Mouse (Mus musculus) liver, adult 2 months (tissue): ENCODE measurements around the gene Kif17. TPM values are rescaled to one million over a fixed set of nuclear protein-coding genes. Genes with fewer than 3 reads are reported as not detected.

Experiments used
- DNase-seq: peaks from one replicate; pipeline ENCODE4 v3.0.0-alpha.2; 2011; ENCODE audit warnings: low read depth, low spot score; ENCODE audit errors: extremely low read depth
- H3K27ac ChIP-seq: fragments of 200-500 bp; replicated peaks from 2 replicates; pipeline ENCODE4 v1.5.1; 2012; ENCODE audit warnings: low read depth, mild to moderate bottlenecking, control low read depth, inconsistent platforms, low read length; ENCODE audit not compliant: insufficient read depth
- H3K27me3 ChIP-seq: fragments of 200-500 bp; 2 replicates; pipeline ENCODE4 v1.6.1; 2012; ENCODE audit warnings: mild to moderate bottlenecking, moderate library complexity, low read length, inconsistent platforms; ENCODE audit not compliant: control insufficient read depth, insufficient read depth
- H3K36me3 ChIP-seq: fragments of 200-500 bp; 2 replicates; pipeline ENCODE4 v1.6.1; 2012; ENCODE audit warnings: low read length, inconsistent platforms; ENCODE audit not compliant: control insufficient read depth, insufficient read depth
- H3K4me1 ChIP-seq: fragments of 200-500 bp; 2 replicates; pipeline ENCODE4 v1.6.1; 2011; ENCODE audit warnings: low read length; ENCODE audit not compliant: control insufficient read depth, insufficient read depth
- H3K4me3 ChIP-seq: fragments of 200-500 bp; 2 replicates; pipeline ENCODE4 v1.5.1; 2011; ENCODE audit warnings: low read depth, mild to moderate bottlenecking, control low read depth, low read length, moderate library complexity; ENCODE audit not compliant: insufficient read depth
- H3K79me2 ChIP-seq: fragments of 200-500 bp; 2 replicates; pipeline ENCODE4 v1.6.1; 2012; ENCODE audit warnings: inconsistent platforms, mild to moderate bottlenecking, low read length, moderate library complexity; ENCODE audit not compliant: control insufficient read depth, insufficient read depth
- H3K9ac ChIP-seq: fragments of 200-500 bp; 2 replicates; pipeline ENCODE4 v1.6.1; 2012; ENCODE audit warnings: low read depth, mild to moderate bottlenecking, control low read depth, inconsistent platforms, low read length
- CTCF ChIP-seq: fragments of 200-500 bp; IDR thresholded peaks from 2 replicates; pipeline ENCODE4 v1.5.1; 2011; ENCODE audit warnings: low read depth, low read length, control low read depth
- POLR2A ChIP-seq: fragments of 200-500 bp; IDR thresholded peaks from 2 replicates; pipeline ENCODE4 v1.6.1; 2011; ENCODE audit warnings: low read length, control low read depth; ENCODE audit not compliant: insufficient read depth; ENCODE audit errors: extremely low read depth
- whole genome bisulfite sequencing: fragments of 180-500 bp; shearing (Covaris S2); methylation state at CpG from one replicate; pipeline ENCODE4 v1.1.7; 2018; 5-methylcytosine and 5-hydroxymethylcytosine counted together
- polyA plus RNA-seq: library from polyadenylated mRNA; depleted of rRNA; stranded (reverse); fragments of >200 nt; gene quantifications from 2 replicates; pipeline ENCODE4 v1.2.3, GENCODE M21; 2012
- total RNA-seq: library from RNA; depleted of rRNA; stranded (reverse); fragments of >200 nt; gene quantifications from 2 replicates; pipeline ENCODE4 v1.2.3, GENCODE M21; 2014

Gene Kif17
- total and polyA plus RNA-seq, 2 experiments: under 0.01 to 0.06 TPM

DNA sequence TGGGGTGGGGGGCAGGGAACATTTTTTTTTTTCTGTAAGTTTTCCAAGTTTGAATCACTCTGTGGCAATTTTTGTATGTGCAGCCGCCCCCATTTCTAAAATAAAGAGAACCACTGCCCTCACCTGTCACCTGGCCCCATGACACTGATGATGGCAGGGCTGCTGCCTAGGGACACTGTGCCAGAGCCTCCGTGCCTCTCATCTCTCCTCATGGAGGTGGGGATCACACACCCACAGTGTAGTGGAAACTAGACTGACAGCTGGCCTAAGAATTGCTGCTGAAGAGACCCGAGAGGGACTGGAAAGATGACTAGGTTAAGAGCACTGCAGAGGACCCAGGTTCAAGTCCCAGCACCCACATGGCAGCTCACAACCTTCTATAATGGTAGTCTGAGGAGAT lies 61.9 kb downstream of the Kif17 start:
- Histone ChIP-seq H3K36me3 (peaks cover 14% of the 10 kb centered on the region), H3K27me3 (no peaks in the 10 kb centered on the region), H3K4me1 (no peaks in the 10 kb centered on the region), H3K4me3 (no peak overlapping the region), H3K79me2 (peaks cover 1% of the 10 kb centered on the region; the same call in 1 of the 2 replicates), H3K27ac (no peak overlapping the region), H3K9ac (no peak overlapping the region)
- TF ChIP-seq POLR2A (no peak), CTCF (no peak)
- whole genome bisulfite sequencing: 80% methylated on average over 3 of the region's 3 CpGs
- DNase-seq: no peak

GRCm38 (mm10) chr4:138313021-138313420 lies 62.8 kb downstream of the Kif17 start:
- Histone ChIP-seq H3K4me3 (no peak overlapping the region), H3K36me3 (peaks cover 16% of the 10 kb centered on the region), H3K79me2 (peaks cover 2% of the 10 kb centered on the region; the same call in 1 of the 2 replicates), H3K4me1 (no peaks in the 10 kb centered on the region), H3K9ac (no peak overlapping the region), H3K27me3 (no peaks in the 10 kb centered on the region), H3K27ac (no peak overlapping the region)
- WGBS: 87% methylated on average over 11 of the region's 11 CpGs
- no peak for DNase-seq
- no peak for TF ChIP-seq CTCF

GRCm38 (mm10) chr4:138313795-138314194 lies 63.6 kb downstream of the Kif17 start:
- Histone ChIP-seq H3K9ac (no peak overlapping the region), H3K4me1 (no peaks in the 10 kb centered on the region; the same call in 1 of the 2 replicates), H3K4me3 (no peak overlapping the region), H3K79me2 (peaks cover 2% of the 10 kb centered on the region; the same call in 1 of the 2 replicates), H3K36me3 (peaks cover 16% of the 10 kb centered on the region), H3K27ac (no peak overlapping the region), H3K27me3 (no peaks in the 10 kb centered on the region)
- no peak for TF ChIP-seq CTCF
- no peak for TF ChIP-seq POLR2A
- no peak for DNase-seq
- 95% methylated on average over 4 of the region's 4 CpGs for WGBS

- WGBS: 76% methylated on average over 9 of the region's 9 CpGs
- H3K4me3 ChIP-seq: no peak overlapping the region
- H3K9ac ChIP-seq: no peak overlapping the region
- H3K4me1 ChIP-seq: peaks cover 5% of the 10 kb centered on the region; the same call in 1 of the 2 replicates
- DNase-seq: no peak
- no peak overlapping the region for H3K27ac ChIP-seq
- peaks cover 16% of the 10 kb centered on the region for H3K36me3 ChIP-seq
- peaks cover 2% of the 10 kb centered on the region; the same call in 1 of the 2 replicates for H3K79me2 ChIP-seq
- no peaks in the 10 kb centered on the region for H3K27me3 ChIP-seq
- TF ChIP-seq CTCF (peak; percentile 66), POLR2A (no peak)
Measured at GRCm38 (mm10) chr4:138315781-138316180, 65.5 kb downstream of the Kif17 start.

GRCm38 (mm10) chr4:138316369-138316768 lies 66.1 kb downstream of the Kif17 start:
- peaks cover 5% of the 10 kb centered on the region; the same call in 1 of the 2 replicates for H3K4me1 ChIP-seq
- no peak overlapping the region for H3K4me3 ChIP-seq
- no peaks in the 10 kb centered on the region for H3K27me3 ChIP-seq
- no peak overlapping the region for H3K27ac ChIP-seq
- WGBS: 96% methylated on average over 6 of the region's 6 CpGs
- TF ChIP-seq CTCF (peak; percentile 44), POLR2A (no peak)
- DNase-seq: no peak
- H3K9ac ChIP-seq: no peak overlapping the region
- peaks cover 2% of the 10 kb centered on the region; the same call in 1 of the 2 replicates for H3K79me2 ChIP-seq
- peaks cover 16% of the 10 kb centered on the region for H3K36me3 ChIP-seq

- WGBS: 66% methylated on average over 6 of the region's 6 CpGs
- DNase-seq: no peak
- Histone ChIP-seq H3K79me2 (peaks cover 8% of the 10 kb centered on the region), H3K9ac (no peak overlapping the region), H3K36me3 (peaks cover 9% of the 10 kb centered on the region; the same call in 1 of the 2 replicates), H3K27me3 (no peaks in the 10 kb centered on the region), H3K4me1 (peaks cover 8% of the 10 kb centered on the region), H3K4me3 (no peak overlapping the region), H3K27ac (no peak overlapping the region)
- TF ChIP-seq CTCF (peak; percentile 86), POLR2A (no peak)
Measured at GRCm38 (mm10) chr4:138318509-138319266, 68.5 kb downstream of the Kif17 start.
